Mouse (Mus musculus): ENCODE data around the gene Lrtm2. TPM values are rescaled to one million over a fixed set of nuclear protein-coding genes. Genes with fewer than 3 reads are reported as not detected.

The Lrtm2 gene
- polyA plus RNA-seq, 1 experiment from 2014 or later, result 0.05 TPM

DNA sequence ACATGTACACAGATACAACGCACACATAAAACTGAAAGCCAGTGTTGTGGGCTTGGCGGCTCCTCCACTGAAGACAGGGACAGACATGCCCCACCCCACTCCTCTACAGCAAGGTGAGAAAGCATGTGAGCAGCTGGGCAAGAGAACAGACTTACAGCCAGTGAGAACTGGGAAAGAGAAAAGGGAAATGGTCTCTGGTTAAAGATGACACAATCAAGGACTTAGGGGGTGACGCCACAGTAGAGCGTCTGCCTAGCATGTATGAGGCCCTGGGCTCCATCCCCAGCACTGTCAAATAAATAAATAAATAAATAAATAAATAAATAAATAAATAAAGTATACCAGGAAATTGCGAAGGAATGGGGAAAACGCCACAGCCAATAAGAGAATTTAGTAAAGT, 27.2 kb downstream of the Lrtm2 start:
- Histone ChIP-seq H3K36me3 (ENCODE audit: control insufficient read depth, insufficient read depth, low read length) (no peaks in the 10 kb centered on the region), H3K27ac (replicated peaks in 1 of 2; ENCODE audit: control insufficient read depth in 1 of 2, insufficient read depth in 1 of 2, low read depth in 2 of 2, low read length in 2 of 2) (no peak overlapping the region), H3K9ac (ENCODE audit: low read length) (no peak overlapping the region), H3K4me1 (ENCODE audit: control insufficient read depth in 2 of 2, insufficient read depth in 2 of 2, low read length in 2 of 2) (no peaks in the 10 kb centered on the region), H3K9me3 (ENCODE audit: control insufficient read depth, low read length) (0 out of 2 replicates have a peak, but pooled peaks cover 3% of the 10 kb centered on the region), H3K4me2 (ENCODE audit: low read length) (no peak overlapping the region), H3K27me3 (ENCODE audit: control insufficient read depth, insufficient read depth, low read length) (0 out of 2 replicates have a peak, but pooled peaks cover 5% of the 10 kb centered on the region), H3K4me3 (ENCODE audit: control insufficient read depth in 1 of 2, insufficient read depth in 1 of 2, low read depth in 1 of 2, low read length in 2 of 2) (no peak overlapping the region)
- no peak for ATAC-seq (ENCODE audit: insufficient number of reproducible peaks, insufficient read depth, low FRiP score, low read depth)
- 83% methylated on average over 6 of the region's 6 CpGs for WGBS

DNA sequence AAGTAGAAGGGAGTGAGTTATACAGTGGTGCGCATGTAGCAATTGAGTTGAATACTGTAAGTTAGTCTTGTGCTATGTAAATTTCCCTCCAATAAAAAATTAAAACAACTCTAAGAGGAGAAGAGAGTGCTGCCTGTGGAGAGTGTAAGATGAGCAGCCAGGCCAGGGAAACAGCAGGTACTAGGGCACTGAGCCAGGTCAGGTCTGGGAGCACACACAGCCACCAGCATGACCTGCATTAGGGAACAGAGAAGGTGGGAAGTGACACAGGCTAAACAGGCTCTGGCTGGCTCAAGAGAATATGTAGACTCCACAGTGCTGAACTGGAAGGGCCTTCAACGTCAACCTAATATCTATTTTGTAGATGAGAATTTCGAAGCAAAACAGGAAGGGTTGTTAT, 29.3 kb downstream of the Lrtm2 start:
- Histone ChIP-seq H3K9me3 (ENCODE audit: control insufficient read depth, low read length) (0 out of 2 replicates have a peak, but pooled peaks cover 3% of the 10 kb centered on the region), H3K27me3 (ENCODE audit: control insufficient read depth, insufficient read depth, low read length) (0 out of 2 replicates have a peak, but pooled peaks cover 2% of the 10 kb centered on the region), H3K9ac (ENCODE audit: low read length) (no peak overlapping the region), H3K4me2 (ENCODE audit: low read length) (no peak overlapping the region), H3K27ac (replicated peaks in 1 of 2; ENCODE audit: control insufficient read depth in 1 of 2, insufficient read depth in 1 of 2, low read depth in 2 of 2, low read length in 2 of 2) (no peak overlapping the region), H3K4me1 (ENCODE audit: control insufficient read depth in 2 of 2, insufficient read depth in 2 of 2, low read length in 2 of 2) (no peaks in the 10 kb centered on the region), H3K36me3 (ENCODE audit: control insufficient read depth, insufficient read depth, low read length) (no peaks in the 10 kb centered on the region), H3K4me3 (ENCODE audit: control insufficient read depth in 1 of 2, insufficient read depth in 1 of 2, low read depth in 1 of 2, low read length in 2 of 2) (no peak overlapping the region)
- WGBS, result 77% methylated on average over 3 of the region's 3 CpGs
- ATAC-seq (ENCODE audit: insufficient number of reproducible peaks, insufficient read depth, low FRiP score, low read depth), result no peak

DNA sequence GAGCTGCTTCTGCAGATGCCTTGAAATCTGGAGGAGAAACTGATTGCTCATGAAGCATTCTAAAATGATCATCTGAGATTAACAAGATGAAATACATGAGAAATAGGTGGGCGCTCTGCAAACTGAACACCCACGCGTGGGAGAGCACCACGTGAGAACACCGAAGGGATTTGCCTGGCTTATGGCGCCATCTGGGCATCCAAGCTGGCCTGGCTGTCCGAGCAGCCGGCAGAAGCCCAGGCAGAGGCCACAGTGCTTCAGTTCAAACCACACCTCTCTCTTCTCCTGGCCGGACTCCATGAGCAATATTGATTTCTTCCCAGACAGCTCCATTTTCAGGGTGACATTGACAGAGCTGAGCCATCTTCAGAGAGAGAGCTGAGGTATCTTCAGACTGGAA, 49.8 kb downstream of the Lrtm2 start:
- Histone ChIP-seq H3K27me3 (ENCODE audit: control insufficient read depth, insufficient read depth, low read length) (no peaks in the 10 kb centered on the region), H3K36me3 (ENCODE audit: control insufficient read depth, insufficient read depth, low read length) (no peaks in the 10 kb centered on the region), H3K4me3 (ENCODE audit: control insufficient read depth in 1 of 2, insufficient read depth in 1 of 2, low read depth in 1 of 2, low read length in 2 of 2) (no peak overlapping the region), H3K27ac (replicated peaks in 1 of 2; ENCODE audit: control insufficient read depth in 1 of 2, insufficient read depth in 1 of 2, low read depth in 2 of 2, low read length in 2 of 2) (no peak overlapping the region), H3K4me2 (ENCODE audit: low read length) (no peak overlapping the region), H3K4me1 (ENCODE audit: control insufficient read depth in 2 of 2, insufficient read depth in 2 of 2, low read length in 2 of 2) (peaks cover 0 to 10% of the 10 kb centered on the region in 2 experiments; a peak in 2 of 4 replicates), H3K9me3 (ENCODE audit: control insufficient read depth, low read length) (peaks cover 9% of the 10 kb centered on the region), H3K9ac (ENCODE audit: low read length) (no peak overlapping the region)
- WGBS, result 71% methylated on average over 9 of the region's 9 CpGs
- no peak for ATAC-seq (ENCODE audit: insufficient number of reproducible peaks, insufficient read depth, low FRiP score, low read depth)

DNA sequence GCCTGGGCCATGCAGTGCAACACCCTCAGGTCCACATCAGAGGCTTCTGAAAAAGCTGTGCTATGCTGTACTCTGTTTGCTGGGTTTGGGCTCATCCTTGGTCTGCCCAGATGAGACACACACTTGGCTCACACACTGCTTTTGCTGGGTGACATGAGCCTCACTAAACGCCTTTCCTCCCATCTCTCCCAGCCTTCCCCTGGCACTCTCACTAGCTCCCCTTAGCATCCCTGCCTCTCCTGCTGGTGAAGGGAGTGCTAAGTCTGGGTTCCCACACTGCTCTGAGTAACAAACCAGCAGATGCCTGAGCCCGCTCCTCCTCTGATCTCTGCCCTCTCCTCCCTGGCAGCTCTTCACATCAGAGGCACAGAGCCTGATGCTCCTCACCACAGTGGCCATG, 53.9 kb downstream of the Lrtm2 start:
- Histone ChIP-seq H3K9ac (ENCODE audit: low read length) (no peak overlapping the region), H3K27me3 (ENCODE audit: control insufficient read depth, insufficient read depth, low read length) (no peaks in the 10 kb centered on the region), H3K36me3 (ENCODE audit: control insufficient read depth, insufficient read depth, low read length) (no peaks in the 10 kb centered on the region), H3K4me3 (ENCODE audit: control insufficient read depth in 1 of 2, insufficient read depth in 1 of 2, low read depth in 1 of 2, low read length in 2 of 2) (no peak overlapping the region), H3K9me3 (ENCODE audit: control insufficient read depth, low read length) (no peaks in the 10 kb centered on the region), H3K4me1 (ENCODE audit: control insufficient read depth in 2 of 2, insufficient read depth in 2 of 2, low read length in 2 of 2) (peaks cover 0 to 10% of the 10 kb centered on the region in 2 experiments; a peak in 2 of 4 replicates), H3K27ac (replicated peaks in 1 of 2; ENCODE audit: control insufficient read depth in 1 of 2, insufficient read depth in 1 of 2, low read depth in 2 of 2, low read length in 2 of 2) (no peak overlapping the region), H3K4me2 (ENCODE audit: low read length) (no peak overlapping the region)
- no peak for ATAC-seq (ENCODE audit: insufficient number of reproducible peaks, insufficient read depth, low FRiP score, low read depth)
- WGBS, result 72% methylated on average over 2 of the region's 2 CpGs

Other genes with a start within 250 kb of the Lrtm2 start
- 8.6 and 8.9 TPM in 2 replicates for gene Dcp1b, start 155.5 kb downstream of the Lrtm2 start, polyA plus RNA-seq (2014; fragmentation: Nextera tagmentation; extraction: Ambion mirVana)
- gene Cacna1c, start 134.3 kb downstream of the Lrtm2 start, polyA plus RNA-seq (2014; fragmentation: Nextera tagmentation; extraction: Ambion mirVana), result 60.9 and 68.3 TPM in 2 replicates
- not detected in 2 replicates for gene Cacna2d4, start 94.2 kb downstream of the Lrtm2 start, polyA plus RNA-seq (2014; fragmentation: Nextera tagmentation; extraction: Ambion mirVana)
- gene Adipor2, start 86.9 kb upstream of the Lrtm2 start, polyA plus RNA-seq (2014; fragmentation: Nextera tagmentation; extraction: Ambion mirVana), result 21.8 and 27.1 TPM in 2 replicates
- gene Fbxl14, start 148.9 kb upstream of the Lrtm2 start, polyA plus RNA-seq (2014; fragmentation: Nextera tagmentation; extraction: Ambion mirVana), result 3.0 and 4.4 TPM in 2 replicates
- 7.6 and 8.6 TPM in 2 replicates for gene Wnt5b, start 213.6 kb upstream of the Lrtm2 start, polyA plus RNA-seq (2014; fragmentation: Nextera tagmentation; extraction: Ambion mirVana)

Measured in heart, embryonic 14.5 days (tissue).